Mouse (Mus musculus) left cerebral cortex, postnatal 10 days (tissue): ENCODE data around the gene Mesp1. TPM values are rescaled to one million over a fixed set of nuclear protein-coding genes. Genes with fewer than 3 reads are reported as not detected.
"Not testable (repeated sequence)": the region's sequence is repeated elsewhere in the genome, so short reads cannot be mapped to it uniquely, and the experiment has no call there.

ENCODE experiments used
- DNase-seq, 2 experiments: peaks; one replicate each; pipeline ENCODE4 v3.0.0; 2021 to 2022; ENCODE audit warnings: low spot score in 2 of 2, mixed read lengths in 1 of 2; ENCODE audit errors: extremely low spot score in 1 of 2
- intact Hi-C: fragments of 180-260 bp; cut with DNase I; formaldehyde crosslinking; loops from one replicate; pipeline ENCODE4 v1.15.1; 2025
- total RNA-seq, 2 experiments: library from RNA; stranded (reverse); gene quantifications; 2 replicates each; pipeline ENCODE4 v1.2.3; 2021

The Mesp1 gene
- total RNA-seq, 2 experiments from 2014 or later: 0.36 to 1.1 TPM

DNA sequence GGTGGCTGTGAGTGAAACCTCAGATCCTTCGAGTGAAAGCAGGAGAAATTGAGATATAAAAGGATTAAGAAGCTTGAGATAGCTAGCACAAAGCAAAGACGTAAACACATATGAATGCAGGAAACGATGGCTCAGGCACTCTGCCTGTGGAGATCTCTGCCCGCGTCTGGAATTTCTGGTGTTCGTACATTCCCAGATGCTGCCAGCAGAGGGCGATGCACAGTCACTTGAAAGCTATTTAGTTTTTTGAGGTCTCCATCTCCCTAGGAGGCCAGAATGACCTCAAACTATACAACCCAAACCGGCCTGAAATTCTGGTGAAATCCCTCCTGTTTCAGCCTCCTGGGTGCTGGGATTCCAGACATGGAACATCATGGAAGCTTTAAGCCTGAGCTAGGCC is 5.5 kb upstream of the Mesp1 start:
- peak; percentile 75 to 77 for DNase-seq
- intact Hi-C loops: loop anchor here (2.0 to 10.0 kb wide), 2 partner anchors 116 to 196 kb away; no protein-coding TSS in a partner anchor

DNA sequence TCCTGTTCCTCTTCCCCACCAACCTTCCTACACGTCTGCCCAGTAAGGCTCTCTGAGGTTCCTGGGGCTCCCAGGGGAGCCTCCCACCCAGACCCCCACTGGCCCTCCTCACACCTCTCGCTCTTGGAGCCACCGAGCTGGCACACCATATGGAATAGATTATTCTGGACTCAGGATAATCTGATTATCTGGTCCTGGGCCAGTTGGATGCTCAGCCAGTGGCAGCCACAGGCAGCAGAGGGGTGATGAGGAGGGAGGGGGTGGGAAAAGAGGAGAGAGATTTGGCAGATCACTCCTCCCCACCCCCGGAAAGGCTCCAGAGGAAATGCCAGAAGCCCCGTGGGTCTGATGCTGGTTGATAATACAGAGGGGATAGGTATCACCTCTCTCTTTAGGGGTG is 5.0 kb upstream of the Mesp1 start:
- DNase-seq: no peak
- intact Hi-C loops: loop anchor here (2.0 to 10.0 kb wide), 2 partner anchors 116 to 196 kb away; no protein-coding TSS in a partner anchor

DNA sequence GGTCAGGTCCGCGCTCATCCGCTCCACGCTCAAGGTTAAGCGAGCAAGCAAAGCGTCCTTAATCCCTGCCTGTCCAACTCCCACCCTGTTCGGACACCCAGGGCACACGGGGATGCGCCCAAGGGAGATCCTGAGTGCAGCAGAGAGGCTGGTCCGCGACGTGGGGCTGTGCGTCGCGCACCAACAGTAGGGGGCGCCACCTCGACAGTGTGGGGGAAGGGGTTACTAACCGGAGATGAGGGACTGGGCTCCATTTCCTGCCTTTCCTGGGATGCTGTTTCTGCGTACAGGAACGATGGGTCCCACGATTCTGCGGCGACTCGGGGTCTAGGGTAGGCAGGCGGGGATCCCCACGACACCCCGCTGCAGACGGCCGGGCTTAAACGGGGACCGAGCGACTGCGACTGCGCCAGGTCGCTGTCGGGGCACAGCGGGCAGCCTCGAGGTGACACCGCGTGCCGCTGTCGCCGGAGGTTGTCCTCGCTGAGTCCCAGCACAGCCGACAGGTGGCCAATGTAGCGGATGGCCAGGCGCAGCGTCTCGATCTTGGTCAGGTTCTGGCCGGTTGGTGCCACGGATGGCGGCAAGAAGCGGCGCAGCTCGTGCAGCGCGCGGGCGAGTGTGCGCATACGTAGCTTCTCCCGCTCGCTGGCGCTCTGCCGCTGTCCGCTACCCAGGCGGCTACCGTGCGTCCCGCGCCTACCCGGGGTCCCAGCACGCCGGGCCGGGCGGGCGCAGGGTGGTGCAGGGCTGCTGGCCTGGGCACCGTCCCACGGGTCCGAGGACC is 760 bp downstream of the Mesp1 start:
- intact Hi-C loops: loop anchor here (10.0 kb wide), 1 partner anchor 202 kb away; no protein-coding TSS in a partner anchor
- DNase-seq: peak in 1 of 2 experiments; percentile 67

GRCm38 (mm10) chr7:79789812-79790211 is 3.8 kb downstream of the Mesp1 start:
- not testable (repeated sequence) for DNase-seq
- intact Hi-C loops: loop anchor here (10.0 kb wide), 3 partner anchors 175 to 295 kb away; partner anchors contain the start of gene Rhcg

DNA sequence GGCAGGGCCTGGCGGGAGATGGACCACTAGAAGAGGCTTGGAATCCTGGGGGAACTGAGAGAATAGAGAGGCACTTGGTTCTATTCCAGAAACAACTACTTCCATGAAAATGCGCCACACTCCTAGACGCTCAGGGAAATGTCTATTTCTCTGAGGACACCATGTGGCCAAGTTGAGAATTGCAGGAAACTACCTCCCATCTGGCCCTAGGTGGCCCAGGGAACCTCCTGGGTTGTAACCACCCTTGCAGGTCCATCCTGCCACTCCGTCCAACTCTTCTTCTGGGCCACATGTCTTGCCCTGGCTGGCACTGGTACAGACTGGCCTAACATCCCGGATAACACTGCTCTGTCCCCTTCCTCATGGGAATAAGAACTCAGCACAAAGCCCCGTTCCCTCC is 7.3 kb downstream of the Mesp1 start:
- peak; percentile 36 to 72 for DNase-seq
- intact Hi-C loops: loop anchor here (10.0 kb wide), 2 partner anchors 171 to 291 kb away; partner anchors contain the start of gene Rhcg

DNA sequence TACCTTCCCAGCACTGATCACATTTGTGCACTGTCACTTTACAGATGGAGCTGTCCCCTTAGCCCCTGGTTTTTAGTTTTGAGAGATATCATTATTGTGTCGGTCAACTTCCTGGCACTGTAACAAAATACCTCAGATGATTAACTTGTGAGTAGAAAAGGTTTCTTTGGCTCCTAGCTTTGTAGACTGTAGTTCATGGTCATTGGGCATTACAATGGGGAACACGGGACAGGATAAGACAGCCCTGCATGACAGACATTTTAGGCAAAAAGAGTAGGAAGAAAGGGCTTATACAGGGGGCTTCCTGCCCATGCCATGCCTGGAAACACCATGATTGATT is 11.1 kb downstream of the Mesp1 start:
- no peak for DNase-seq
- intact Hi-C loops: loop anchor here (10.0 kb wide), 2 partner anchors 168 to 288 kb away; partner anchors contain the start of gene Rhcg

DNA sequence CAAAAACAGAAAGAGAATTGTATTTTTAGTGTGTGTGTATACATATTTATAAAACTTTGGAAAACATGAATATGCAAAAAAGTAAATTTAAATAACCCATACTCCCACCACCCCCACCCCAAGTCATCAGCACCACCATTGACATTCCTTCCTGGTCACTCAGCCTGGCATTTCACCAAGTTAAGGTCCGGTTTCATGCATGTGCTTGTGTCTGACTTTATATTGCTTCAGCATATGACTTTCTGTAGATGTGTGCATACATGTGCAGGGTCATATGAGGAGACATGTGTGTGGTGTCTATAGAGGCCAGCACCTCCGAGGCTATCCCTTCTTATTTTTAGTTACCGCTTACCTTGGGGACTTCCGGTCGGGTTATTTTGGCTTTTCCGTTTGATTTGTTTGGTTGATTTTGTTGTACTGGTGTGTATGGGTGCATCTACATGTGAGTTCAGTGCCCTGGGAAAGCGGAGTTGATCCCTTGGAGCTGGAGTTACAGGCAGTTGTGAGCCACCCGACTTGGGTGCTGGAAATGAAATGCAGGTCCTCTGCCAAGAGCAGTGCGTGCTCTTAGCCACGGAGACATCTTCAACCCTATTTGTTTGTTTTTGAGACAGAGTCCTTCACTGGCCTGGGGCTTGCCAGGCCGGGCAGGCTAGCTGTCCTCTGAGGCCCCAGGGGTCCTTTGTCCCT is 11.6 kb downstream of the Mesp1 start:
- intact Hi-C loops: loop anchor here (10.0 kb wide), 2 partner anchors 167 to 287 kb away; partner anchors contain the start of gene Rhcg

GRCm38 (mm10) chr7:79780647-79781626 is 12.7 kb downstream of the Mesp1 start:
- intact Hi-C loops: loop anchor here (10.0 kb wide), 2 partner anchors 166 to 286 kb away; partner anchors contain the start of gene Rhcg
- peak; percentile 63 to 72 for DNase-seq

More for the DNA sequence above, 11.6 kb downstream of the Mesp1 start:
- no peak for DNase-seq

GRCm38 (mm10) chr7:79771561-79772512 is 21.8 kb downstream of the Mesp1 start:
- DNase-seq: no peak
- intact Hi-C loops: no loop called here

DNA sequence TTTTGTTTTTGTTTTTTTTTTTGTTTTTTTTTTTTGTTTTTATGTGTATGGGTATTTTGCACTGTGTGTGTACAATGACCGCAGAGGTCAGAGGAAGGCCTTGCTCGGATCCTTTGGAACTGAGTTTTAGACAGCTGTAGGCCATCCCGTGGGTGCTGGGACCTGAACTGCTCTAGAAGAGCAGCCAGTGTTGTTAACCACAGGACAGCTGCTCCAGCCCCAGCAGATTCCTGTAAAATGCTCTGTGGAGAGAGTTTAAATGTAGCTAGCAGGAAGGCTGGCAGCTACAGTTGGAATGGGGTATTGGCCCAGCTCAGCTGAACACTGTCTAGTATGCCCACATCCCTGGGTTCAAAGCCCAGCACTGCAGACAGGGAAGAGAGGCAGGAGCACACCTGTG is 23.9 kb downstream of the Mesp1 start:
- DNase-seq: no peak
- intact Hi-C loops: no loop called here

GRCm38 (mm10) chr7:79765991-79766390 is 27.6 kb downstream of the Mesp1 start:
- intact Hi-C loops: no loop called here
- DNase-seq: no peak

- DNase-seq: no peak
- intact Hi-C loops: no loop called here
Observed at GRCm38 (mm10) chr7:79762106-79762505, 31.5 kb downstream of the Mesp1 start.

- DNase-seq: no peak
- intact Hi-C loops: no loop called here
Observed at GRCm38 (mm10) chr7:79761124-79761876, 32.3 kb downstream of the Mesp1 start.

DNA sequence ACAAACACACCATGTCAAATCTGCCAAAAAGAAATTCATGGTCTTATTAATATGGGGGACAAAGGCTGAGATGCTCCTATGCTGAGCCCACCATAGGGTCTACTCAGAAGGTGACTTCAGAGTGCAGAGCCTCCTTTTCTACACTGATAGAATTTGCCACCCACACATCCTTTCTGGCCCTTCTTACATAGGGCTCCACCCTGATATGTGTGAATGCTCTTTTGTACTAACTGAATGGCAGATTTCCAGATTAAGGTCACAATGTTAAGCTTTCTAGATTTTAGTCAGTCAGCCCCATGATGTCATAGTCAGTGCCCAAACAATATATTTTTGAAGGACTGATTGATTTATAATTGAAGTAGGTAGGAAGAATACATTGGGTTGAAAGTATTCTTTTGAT is 33.8 kb downstream of the Mesp1 start:
- intact Hi-C loops: no loop called here

DNA sequence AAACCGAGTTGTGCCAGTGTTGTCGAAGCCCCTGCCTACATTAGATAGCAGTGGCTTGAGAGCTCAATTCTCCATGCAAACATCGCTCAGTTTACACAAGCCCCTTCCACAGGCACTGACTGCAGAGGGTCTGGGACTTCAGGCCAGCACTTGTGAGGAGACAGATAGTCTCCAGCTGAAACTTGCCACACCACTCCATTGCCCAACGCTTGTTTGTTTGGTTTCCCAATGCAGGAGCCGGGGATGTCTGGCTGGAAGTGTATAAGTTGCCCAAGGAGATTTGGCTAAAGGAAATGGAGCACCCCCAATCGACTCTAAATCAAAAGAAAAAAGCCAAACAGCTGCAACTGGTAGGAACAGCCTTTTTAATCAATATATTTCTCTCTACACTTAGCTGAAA is 35.4 kb downstream of the Mesp1 start:
- intact Hi-C loops: no loop called here
- DNase-seq: no peak

More for the DNA sequence above, 33.8 kb downstream of the Mesp1 start:
- DNase-seq: no peak

GRCm38 (mm10) chr7:79756334-79756733 is 37.3 kb downstream of the Mesp1 start:
- intact Hi-C loops: no loop called here
- DNase-seq: no peak

- intact Hi-C loops: no loop called here
- DNase-seq: no peak
Observed at GRCm38 (mm10) chr7:79749511-79749910, 44.1 kb downstream of the Mesp1 start.
